Mouse (Mus musculus) thymus, adult 2 months (tissue): Measurements from ENCODE around the gene Galnt14.

ENCODE experiments used
- CTCF ChIP-seq: fragments of 200-500 bp; IDR thresholded peaks from 2 replicates; pipeline ENCODE4 v1.5.1; 2012; ENCODE audit warnings: mild to moderate bottlenecking, control low read depth, low read length, moderate library complexity, borderline replicate concordance; ENCODE audit not compliant: control insufficient read depth, poor library complexity, insufficient read depth; ENCODE audit errors: extremely low read depth
- POLR2A ChIP-seq: fragments of 200-500 bp; IDR thresholded peaks from 2 replicates; pipeline ENCODE4 v1.6.1; 2012; ENCODE audit warnings: mild to moderate bottlenecking, low read length, control low read depth, moderate library complexity; ENCODE audit not compliant: control insufficient read depth, poor library complexity, insufficient read depth; ENCODE audit errors: extremely low read depth

GRCm38 (mm10) chr17:73473012-73473411 lies 237.2 kb downstream of the Galnt14 start:
- TF ChIP-seq CTCF = no peak
- TF ChIP-seq POLR2A = no peak
